Mouse (Mus musculus) frontal cortex, postnatal 10 days (tissue): ENCODE measurements around the gene Tpra1.

Source experiments
- DNase-seq, 2 experiments: peaks; one replicate each; pipeline ENCODE4 v3.0.0; 2022; ENCODE audit warnings: low spot score in 2 of 2, mixed read lengths in 1 of 2

Tpra1 gene

DNA sequence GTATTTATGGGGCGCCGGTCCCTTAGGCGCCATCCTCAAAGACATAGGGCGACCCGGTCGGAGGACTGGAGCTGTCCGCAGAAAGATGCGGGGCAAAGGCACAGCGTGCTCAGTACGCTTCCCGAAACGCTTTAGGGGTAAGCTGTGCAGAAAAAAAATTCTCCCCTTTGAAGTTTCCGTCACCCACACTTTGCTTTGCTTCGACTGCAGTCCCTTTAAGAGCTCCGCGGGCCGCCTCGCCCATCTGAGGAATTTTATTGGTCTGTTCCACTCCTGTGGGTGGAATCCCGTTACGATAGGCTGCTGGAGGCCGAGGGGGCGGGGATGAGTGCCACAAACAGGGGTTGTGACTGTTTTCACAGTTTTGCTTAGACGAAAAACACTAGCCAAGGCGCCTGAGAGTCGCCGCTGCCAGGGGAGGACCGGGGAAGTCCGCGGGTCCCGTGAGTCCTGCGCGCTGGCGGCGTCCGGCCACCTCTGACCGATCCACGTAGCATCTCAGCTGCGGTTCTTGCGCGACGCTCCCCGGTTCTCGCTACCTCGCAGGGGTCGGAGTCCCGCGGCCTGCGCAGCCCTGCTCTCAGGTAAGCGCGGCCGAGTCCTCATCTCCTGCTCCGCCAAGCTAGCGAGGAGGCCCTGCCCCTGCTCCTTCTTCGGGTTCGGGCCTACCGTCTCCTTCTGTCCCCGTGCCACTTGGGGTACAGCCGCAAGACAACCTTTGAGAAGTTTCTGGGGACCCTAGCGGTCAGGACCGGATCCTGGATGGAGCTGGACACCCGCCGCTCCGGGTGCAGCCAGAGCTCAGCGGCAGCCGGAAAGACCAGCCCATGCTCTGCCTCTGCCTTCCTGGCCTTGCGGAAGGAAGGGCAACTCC lies at the start of gene Tpra1:
TSS of gene Tpra1 (plus strand) at position 305 of the 874 bp plus-strand sequence.
- peak; percentile 92 to 93 for DNase-seq

DNA sequence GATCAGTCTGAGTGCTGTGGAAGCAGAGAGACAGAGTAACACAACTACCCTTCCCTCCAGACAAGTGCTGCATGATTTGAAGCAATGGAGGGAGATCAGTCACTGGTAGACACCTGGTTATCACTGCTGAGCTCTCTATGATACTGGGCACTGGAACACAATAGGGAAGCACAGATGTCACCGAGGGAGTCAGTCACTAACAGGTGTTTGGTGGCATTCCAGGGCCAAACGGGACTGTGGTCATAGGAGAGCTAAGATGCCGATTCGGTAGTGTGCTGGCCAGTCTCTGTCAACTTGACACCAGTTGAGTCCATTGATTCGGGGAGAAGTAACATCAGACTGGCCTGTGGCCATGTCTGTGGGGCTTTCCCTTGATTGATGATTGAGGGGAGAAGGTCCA lies 47.5 kb upstream of the Tpra1 start:
- DNase-seq = no peak

GRCm38 (mm10) chr6:88855636-88856035 lies 46.4 kb upstream of the Tpra1 start:
- DNase-seq = peak in 1 of 2 experiments; percentile 57

- no peak for DNase-seq
These were observed 44.8 kb upstream of the Tpra1 start for GRCm38 (mm10) chr6:88857249-88857648.

GRCm38 (mm10) chr6:88857830-88858229 lies 44.2 kb upstream of the Tpra1 start:
- DNase-seq = no peak

- DNase-seq = no peak
These were observed 43.7 kb upstream of the Tpra1 start for GRCm38 (mm10) chr6:88858341-88858740.

DNA sequence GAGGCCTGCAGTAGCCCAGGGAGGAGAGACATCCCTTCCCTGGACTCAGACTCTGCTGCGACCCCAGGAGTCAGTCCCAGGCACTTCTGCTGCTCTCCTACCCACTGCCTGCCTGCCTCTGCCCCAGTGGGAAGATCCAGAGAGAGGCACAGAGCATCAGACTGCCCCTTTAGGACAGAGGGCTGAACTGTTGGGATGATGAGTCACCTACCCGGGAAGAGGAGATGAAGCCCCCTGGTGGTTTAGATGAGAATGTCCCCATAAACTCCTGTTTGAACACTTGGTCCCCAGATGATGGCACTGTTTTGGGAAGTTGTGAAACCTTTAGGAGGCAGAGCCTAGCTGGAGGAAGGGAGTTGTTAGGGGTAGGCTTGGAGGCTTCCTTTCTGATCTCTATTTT lies 41.1 kb upstream of the Tpra1 start:
- DNase-seq = no peak

GRCm38 (mm10) chr6:88865704-88866103 lies 36.3 kb upstream of the Tpra1 start:
- no peak for DNase-seq

- no peak for DNase-seq
These were observed 32.6 kb upstream of the Tpra1 start for GRCm38 (mm10) chr6:88869459-88869858.

- DNase-seq = no peak
These were observed 31.5 kb upstream of the Tpra1 start for GRCm38 (mm10) chr6:88870594-88870993.

DNA sequence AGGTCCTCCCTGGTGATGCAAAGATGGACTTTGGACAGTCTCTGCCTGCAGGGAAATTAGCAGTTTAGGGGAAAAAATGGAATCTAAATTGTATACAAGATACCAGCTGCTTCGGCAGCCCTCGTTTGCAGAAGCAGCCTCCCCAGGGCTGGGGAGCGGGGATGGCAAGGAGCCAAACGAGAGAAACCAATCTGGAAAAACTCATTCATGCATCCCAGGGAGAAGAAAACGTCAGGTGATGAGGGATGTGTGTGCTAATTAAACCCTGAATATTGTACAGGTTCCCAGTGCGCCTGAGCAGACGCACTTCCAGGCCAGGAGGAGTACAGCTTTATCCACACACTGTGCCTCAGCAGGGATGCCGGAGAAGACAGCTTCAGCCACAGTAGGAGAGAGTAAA lies 30.5 kb upstream of the Tpra1 start:
- DNase-seq = peak; percentile 43 to 53

GRCm38 (mm10) chr6:88872811-88873210 lies 29.2 kb upstream of the Tpra1 start:
- no peak for DNase-seq

- peak; percentile 36 to 50 for DNase-seq
These were observed 27.8 kb upstream of the Tpra1 start for GRCm38 (mm10) chr6:88873965-88874867.

- DNase-seq = peak; percentile 76 to 85
These were observed 27.1 kb upstream of the Tpra1 start, which contains the start of gene Podxl2 for GRCm38 (mm10) chr6:88874868-88875508. TSS of gene Podxl2 (minus strand) at chr6:88875044.

GRCm38 (mm10) chr6:88879471-88879870 lies 22.6 kb upstream of the Tpra1 start:
- DNase-seq = no peak

- no peak for DNase-seq
These were observed 20.7 kb upstream of the Tpra1 start for GRCm38 (mm10) chr6:88881334-88881733.

DNA sequence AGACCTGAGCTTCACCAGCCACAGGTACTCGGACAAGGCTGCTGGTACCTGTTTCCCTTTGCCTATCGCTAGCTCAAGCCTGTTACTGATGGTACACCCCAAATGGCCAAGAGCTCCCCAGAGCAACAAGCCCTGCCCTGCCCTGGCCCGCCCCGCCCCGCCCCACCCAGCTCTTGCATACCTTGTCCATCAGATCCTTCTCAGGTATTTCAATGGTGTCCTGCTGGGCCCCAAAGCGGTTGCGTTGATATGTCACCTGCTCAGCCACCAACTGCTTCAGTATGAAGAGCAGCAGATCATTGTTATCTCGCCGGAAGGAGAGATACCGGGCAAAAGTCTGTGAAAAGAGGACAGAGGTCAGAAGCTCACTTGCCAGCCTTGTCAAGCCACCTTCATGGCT lies 17.9 kb upstream of the Tpra1 start:
- no peak for DNase-seq

DNA sequence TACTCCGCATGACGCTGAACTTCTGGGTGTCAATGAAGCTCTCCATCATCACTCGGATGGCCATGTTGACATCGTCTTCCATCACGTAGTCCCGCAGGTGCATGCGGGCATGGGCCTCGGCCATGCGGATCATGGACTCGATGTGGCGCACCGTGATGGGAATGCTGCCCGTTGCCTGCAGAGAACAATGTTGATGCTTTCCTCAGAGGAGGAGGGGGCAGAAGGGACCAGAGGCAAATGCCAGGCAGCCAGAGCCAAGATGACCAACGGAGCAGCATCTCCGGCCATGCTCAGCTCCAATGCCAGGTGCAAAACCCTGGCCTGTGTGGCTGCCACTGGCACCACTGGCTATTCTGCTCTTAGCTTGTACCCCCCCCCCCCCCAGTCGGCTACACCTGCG lies 17.4 kb upstream of the Tpra1 start:
- no peak for DNase-seq

- no peak for DNase-seq
These were observed 16.2 kb upstream of the Tpra1 start for GRCm38 (mm10) chr6:88885644-88886416.

DNA sequence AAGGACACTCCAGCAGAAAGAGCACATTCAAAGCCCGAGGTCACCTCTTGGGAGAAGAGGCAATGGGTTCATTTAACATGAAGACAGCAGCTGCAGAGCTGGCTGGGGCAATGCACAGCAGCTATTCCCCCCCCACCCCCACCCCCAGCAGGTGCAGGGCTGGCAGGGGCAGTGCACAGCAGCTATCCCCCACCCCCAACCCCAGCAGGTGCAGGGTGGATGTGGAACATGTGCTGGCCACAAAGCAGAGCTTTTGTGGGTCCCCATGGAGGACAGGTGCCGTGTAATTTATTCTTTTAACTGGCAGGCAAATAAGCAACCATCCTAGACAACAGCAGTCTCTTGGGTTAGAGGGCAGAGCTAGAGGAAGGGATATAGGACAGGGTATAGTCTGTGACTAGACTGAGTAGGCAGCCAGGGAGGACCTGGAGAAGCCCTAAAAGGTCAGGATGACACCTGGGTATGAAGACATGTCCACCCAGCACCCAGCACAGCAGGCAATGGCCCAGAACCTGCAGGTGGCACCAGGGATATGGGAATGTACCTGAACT lies 15.6 kb upstream of the Tpra1 start:
- no peak for DNase-seq
